In the genomic region with DNA sequence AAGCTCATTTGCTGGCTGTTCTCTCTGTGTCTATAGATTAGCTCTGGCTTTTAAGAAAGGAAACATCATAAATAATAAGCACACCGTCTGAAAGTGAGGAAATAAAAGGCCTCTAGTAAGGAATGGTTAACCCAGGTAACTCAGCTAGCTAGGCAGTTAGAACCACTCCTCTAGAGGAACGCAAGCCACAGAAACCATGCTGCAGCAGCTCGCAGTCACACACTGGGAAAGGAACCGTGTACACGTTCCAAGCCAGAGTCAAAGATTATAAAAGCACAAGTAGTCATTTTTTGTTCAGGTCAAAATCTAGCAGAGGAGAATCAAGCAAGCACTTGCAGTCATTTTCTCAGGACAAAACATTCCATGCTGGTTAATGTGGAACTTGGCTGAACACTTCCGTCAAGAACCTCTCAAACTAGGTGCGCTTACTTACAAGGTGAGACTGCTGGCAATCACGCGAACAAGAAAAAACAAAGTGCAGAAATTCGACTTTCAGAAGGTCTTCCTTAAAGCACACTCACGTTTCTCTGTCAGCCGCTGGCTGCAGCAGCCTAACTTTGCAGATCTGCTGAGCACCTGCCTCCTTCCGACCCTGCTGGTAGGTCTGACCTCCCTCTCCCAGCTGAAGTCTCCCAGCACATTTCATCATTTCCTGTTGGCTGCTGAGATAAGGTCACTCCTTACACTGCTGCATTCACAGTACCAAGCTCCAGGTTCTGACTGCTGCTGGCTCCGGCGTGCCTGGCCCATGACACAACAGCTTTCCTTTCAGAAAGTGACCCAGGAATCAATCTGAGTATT, we compare ENCODE assay signal across 8 mouse cellular contexts. TPM values are rescaled to one million over a fixed set of nuclear protein-coding genes. Genes with fewer than 3 reads are reported as not detected.
A peak's percentile ranks its signal among the peaks of the same experiment; 100 is the strongest.
DNase-seq lines count a peak whose midpoint lies in the region; ATAC-seq and TF ChIP-seq lines count a peak whose summit lies in the region.
"Had no signal": no experiment of that assay in that cellular context is flagged by ENCODE, and none has a peak within 500 bp of the region (broad histone marks: within the 10 kb centered on the region; RNA-seq: fewer than 3 reads in every experiment).

No protein-coding gene starts in this region.

- H3K27ac ChIP-seq in heart, embryonic 15.5 days: peak overlapping the region; percentile 85
- H3K27ac ChIP-seq in limb, embryonic 11.5 days (replicated peaks; ENCODE audit: low read depth, low read length): 0 out of 2 replicates have a peak overlapping the region, but pooled peaks have one; percentile 21
- H3K27ac ChIP-seq in forebrain, postnatal 0 days (ENCODE audit: low read depth, low read length): no peak overlapping the region
- H3K27ac ChIP-seq: neural tube, embryonic 13.5 days had no signal

- WGBS in heart, embryonic 15.5 days: 23% methylated on average over 15 of the region's 15 CpGs
- 64% methylated on average over 15 of the region's 15 CpGs for WGBS in limb, embryonic 11.5 days
- 66% methylated on average over 15 of the region's 15 CpGs for WGBS in forebrain, postnatal 0 days

- TF ChIP-seq CTCF in forebrain, postnatal 0 days (IDR thresholded peaks at IDR 0.05; ENCODE audit: low read depth): no peak

- peak overlapping the region; percentile 28 for H3K4me3 ChIP-seq in heart, embryonic 15.5 days
- no peak overlapping the region for H3K4me3 ChIP-seq in limb, embryonic 11.5 days (ENCODE audit: low read depth, low read length)
- no peak overlapping the region for H3K4me3 ChIP-seq in myocyte
- no peak overlapping the region for H3K4me3 ChIP-seq in forebrain, postnatal 0 days (ENCODE audit: low read depth, low read length)
- H3K4me3 ChIP-seq: neural tube, embryonic 13.5 days had no signal

- H3K79me2 ChIP-seq in myocyte (ENCODE audit: control insufficient read depth, insufficient read depth): peaks cover 100% of the 10 kb centered on the region

- peak; percentile 75 for ATAC-seq in heart, embryonic 15.5 days (replicated peaks; ENCODE audit: insufficient number of reproducible peaks, insufficient read depth, low FRiP score, low read depth)
- no peak for ATAC-seq in limb, embryonic 11.5 days (ENCODE audit: insufficient number of reproducible peaks, low FRiP score, low TSS enrichment, low read depth)
- ATAC-seq in forebrain, postnatal 0 days: no peak

- TF ChIP-seq POLR2A in myocyte (IDR thresholded peaks at IDR 0.05; ENCODE audit: insufficient read length, low read depth): peak; percentile 53

- H3K9me3 ChIP-seq in heart, embryonic 15.5 days (replicated peaks): no peaks in the 10 kb centered on the region
- no peaks in the 10 kb centered on the region for H3K9me3 ChIP-seq in limb, embryonic 11.5 days (ENCODE audit: control insufficient read depth, low read length)
- no peaks in the 10 kb centered on the region for H3K9me3 ChIP-seq in forebrain, postnatal 0 days (ENCODE audit: low read length)
- H3K9me3 ChIP-seq: neural tube, embryonic 13.5 days had no signal

- DNase-seq in NIH3T3 (ENCODE audit: low read depth): peak; percentile 62
- peak; percentile 63 for DNase-seq in c-Kit-positive CD71-positive TER-119-negative erythroid progenitor cells, embryonic 14.5 days (ENCODE audit: low read depth)
- peak; percentile 29 for DNase-seq in limb, embryonic 11.5 days (ENCODE audit: low spot score)
- DNase-seq in layer of hippocampus, postnatal 25 days (ENCODE audit: extremely low spot score in 1 of 2, low spot score in 1 of 2): no peak
- no peak for DNase-seq in forebrain, postnatal 0 days

- H3K4me1 ChIP-seq in heart, embryonic 15.5 days (replicated peaks): peaks cover 75% of the 10 kb centered on the region
- peaks cover 8% of the 10 kb centered on the region for H3K4me1 ChIP-seq in limb, embryonic 11.5 days (ENCODE audit: control insufficient read depth, insufficient read depth, low read length)
- H3K4me1 ChIP-seq in forebrain, postnatal 0 days (ENCODE audit: insufficient read depth): 0 out of 2 replicates have a peak, but pooled peaks cover 4% of the 10 kb centered on the region

- no peak overlapping the region for H3ac ChIP-seq in myocyte (ENCODE audit: control insufficient read depth, insufficient read length)

- H3K27me3 ChIP-seq in heart, embryonic 15.5 days: no peaks in the 10 kb centered on the region
- no peaks in the 10 kb centered on the region for H3K27me3 ChIP-seq in limb, embryonic 11.5 days (ENCODE audit: control insufficient read depth, insufficient read depth, low read length)
- no peaks in the 10 kb centered on the region for H3K27me3 ChIP-seq in myocyte (ENCODE audit: control insufficient read depth, insufficient read depth, insufficient read length)
- H3K27me3 ChIP-seq in forebrain, postnatal 0 days (ENCODE audit: insufficient read depth, low read length): no peaks in the 10 kb centered on the region
- H3K27me3 ChIP-seq: neural tube, embryonic 13.5 days had no signal

- peak overlapping the region; percentile 29 for H3K9ac ChIP-seq in heart, embryonic 15.5 days
- H3K9ac ChIP-seq in limb, embryonic 11.5 days (ENCODE audit: low read length): no peak overlapping the region
- no peak overlapping the region for H3K9ac ChIP-seq in forebrain, postnatal 0 days
- H3K9ac ChIP-seq: neural tube, embryonic 13.5 days had no signal

- no peaks in the 10 kb centered on the region for H3K36me3 ChIP-seq in heart, embryonic 15.5 days
- H3K36me3 ChIP-seq in limb, embryonic 11.5 days (ENCODE audit: control insufficient read depth, insufficient read depth, low read length): no peaks in the 10 kb centered on the region
- H3K36me3 ChIP-seq in myocyte (ENCODE audit: control insufficient read depth, insufficient read depth): no peaks in the 10 kb centered on the region
- H3K36me3 ChIP-seq in forebrain, postnatal 0 days (ENCODE audit: insufficient read depth): no peaks in the 10 kb centered on the region
- H3K36me3 ChIP-seq: neural tube, embryonic 13.5 days had no signal

- H3K4me2 ChIP-seq in heart, embryonic 15.5 days: peak overlapping the region; percentile 55
- H3K4me2 ChIP-seq in limb, embryonic 11.5 days (ENCODE audit: low read depth, severe bottlenecking): no peak overlapping the region
- H3K4me2 ChIP-seq in myocyte (ENCODE audit: low read depth): peak overlapping the region; percentile 52
- no peak overlapping the region for H3K4me2 ChIP-seq in forebrain, postnatal 0 days (ENCODE audit: low read depth)
- H3K4me2 ChIP-seq: neural tube, embryonic 13.5 days had no signal

TF ChIP-seq in myocyte, 11 proteins besides CTCF, POLR2A, EP300 and RAD21:
- no peak for TF ChIP-seq TCF3 (IDR thresholded peaks at IDR 0.05; ENCODE audit: insufficient read length, low read depth)
- TF ChIP-seq SRF (IDR thresholded peaks at IDR 0.05; ENCODE audit: control insufficient read depth, insufficient read length, low read depth): no peak
- TF ChIP-seq CEBPB (IDR thresholded peaks at IDR 0.05; ENCODE audit: insufficient read depth, poor library complexity, severe bottlenecking): peak; percentile 66; the same call in 1 of the 2 replicates
- TF ChIP-seq POLR2AphosphoS2 (IDR thresholded peaks at IDR 0.05; ENCODE audit: insufficient read length, low read depth): peak; percentile 27
- no peak for TF ChIP-seq E2F4 (IDR thresholded peaks at IDR 0.05; ENCODE audit: insufficient read depth)
- no peak for TF ChIP-seq REST (IDR thresholded peaks at IDR 0.05; ENCODE audit: insufficient read depth, insufficient read length)
- peak in 1 of 3 experiments; percentile 42 for TF ChIP-seq MYOG (IDR thresholded peaks at IDR 0.05; ENCODE audit: control insufficient read depth in 1 of 3, insufficient read depth in 1 of 3, insufficient read length in 2 of 3, low read depth in 2 of 3)
- TF ChIP-seq MYOD1 (IDR thresholded peaks at IDR 0.05; ENCODE audit: control insufficient read depth in 1 of 3, insufficient read length in 2 of 3, low read depth in 2 of 3): peak in 1 of 3 experiments; percentile 68
- TF ChIP-seq TCF12 (IDR thresholded peaks at IDR 0.05; ENCODE audit: insufficient read depth, poor library complexity, severe bottlenecking): no peak
- no peak for TF ChIP-seq USF1 (IDR thresholded peaks at IDR 0.05; ENCODE audit: low read depth)
- TF ChIP-seq MAX (IDR thresholded peaks at IDR 0.05; ENCODE audit: low read depth): no peak

RNA-seq across cellular contexts. Expression of a gene that starts 32.0 kb away (rescaled TPM):
- polyA plus RNA-seq in heart, embryonic 15.5 days (2015; fragmentation: Nextera tagmentation; extraction: Ambion mirVana): 59.3 and 75.3 TPM in 2 replicates
- polyA plus RNA-seq in limb, embryonic 11.5 days (2014; fragmentation: Nextera tagmentation; extraction: Ambion mirVana): 45.4 and 52.0 TPM in 2 replicates
- polyA plus RNA-seq in myocyte (2012; fragmentation: generic; extraction: Trizol): 122 TPM
- 10 to 100 TPM; 69.7 to 75.6 TPM for total RNA-seq in layer of hippocampus, postnatal 25 days (2021)
- total RNA-seq in forebrain, postnatal 0 days (2014; rRNA removed): 13.8 and 20.9 TPM in 2 replicates
- 10.4 and 16.5 TPM in 2 replicates for polyA plus RNA-seq in forebrain, postnatal 0 days (2015; fragmentation: Nextera tagmentation; extraction: Ambion mirVana)

Comparison
In these comparisons a context has a peak if more than half of its experiments do, and no peak if none do; other contexts are left out.
1. DNase-seq: peak in NIH3T3 (single experiment), c-Kit-positive CD71-positive TER-119-negative erythroid progenitor cells, embryonic 14.5 days (single experiment) and limb, embryonic 11.5 days (single experiment); none in layer of hippocampus, postnatal 25 days (0 of 2) and forebrain, postnatal 0 days (single experiment).
2. H3K4me2 ChIP-seq: peak in heart, embryonic 15.5 days (single experiment) and myocyte (single experiment); none in limb, embryonic 11.5 days (single experiment) and forebrain, postnatal 0 days (single experiment).